11 mouse cellular contexts compared by ENCODE assay signal in the genomic region with DNA sequence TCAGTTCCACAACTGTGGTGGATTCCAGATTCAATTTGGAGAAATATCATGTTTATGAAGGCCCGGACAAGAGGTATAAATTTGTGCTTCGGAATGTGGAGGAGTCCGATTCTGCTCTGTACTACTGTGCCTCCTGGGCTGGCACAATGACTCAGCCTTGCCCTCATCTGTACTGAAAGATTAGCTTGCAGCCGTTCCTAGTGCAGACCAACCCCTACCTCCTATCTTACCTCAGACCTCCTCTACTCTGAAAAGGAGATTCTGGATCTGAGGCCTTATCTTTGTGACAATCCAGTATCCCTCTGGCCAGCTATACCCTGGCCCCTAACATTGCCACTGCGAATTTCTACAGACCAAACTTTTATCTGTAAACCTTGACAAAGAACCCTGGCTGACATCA.
DNase-seq lines count a peak whose midpoint lies in the region; ATAC-seq and TF ChIP-seq lines count a peak whose summit lies in the region.
"Had no signal": no experiment of that assay in that cellular context is flagged by ENCODE, and none has a peak within 500 bp of the region (broad histone marks: within the 10 kb centered on the region; RNA-seq: fewer than 3 reads in every experiment).

No protein-coding gene starts in this region.

- H3K4me1 ChIP-seq in stomach, embryonic 14.5 days (ENCODE audit: control insufficient read depth, insufficient read depth, low read length), result 0 out of 2 replicates have a peak, but pooled peaks cover 3% of the 10 kb centered on the region
- H3K4me1 ChIP-seq in stomach, postnatal 0 days (replicated peaks; ENCODE audit: control insufficient read depth, insufficient read depth), result no peaks in the 10 kb centered on the region
- H3K4me1 ChIP-seq in erythroblast, embryonic 14.5 days (ENCODE audit: control insufficient read depth), result peaks cover 27% of the 10 kb centered on the region
- peaks cover 10% of the 10 kb centered on the region for H3K4me1 ChIP-seq in liver, embryonic 16.5 days (ENCODE audit: control insufficient read depth, low read depth, low read length)
- H3K4me1 ChIP-seq in midbrain, embryonic 16.5 days (ENCODE audit: control insufficient read depth, insufficient read depth, low read length), result no peaks in the 10 kb centered on the region
- no peaks in the 10 kb centered on the region for H3K4me1 ChIP-seq in limb, embryonic 10.5 days
- H3K4me1 ChIP-seq: forebrain, embryonic 15.5 days; hindbrain, embryonic 12.5 days; neural tube, embryonic 15.5 days had no signal

- intact Hi-C loops in gastrocnemius, postnatal 36 days (cut with DNase I), result no loop called here

- no peak overlapping the region for H3K27ac ChIP-seq in stomach, embryonic 14.5 days (ENCODE audit: low read length)
- no peak overlapping the region for H3K27ac ChIP-seq in stomach, postnatal 0 days (replicated peaks)
- H3K27ac ChIP-seq in liver, embryonic 16.5 days (ENCODE audit: low read length), result peak overlapping the region; percentile 85
- H3K27ac ChIP-seq in midbrain, embryonic 16.5 days (ENCODE audit: low read length), result no peak overlapping the region
- H3K27ac ChIP-seq in limb, embryonic 10.5 days, result no peak overlapping the region
- H3K27ac ChIP-seq: forebrain, embryonic 15.5 days; hindbrain, embryonic 12.5 days; neural tube, embryonic 15.5 days had no signal

- H3K36me3 ChIP-seq in stomach, embryonic 14.5 days (ENCODE audit: control insufficient read depth, insufficient read depth, low read length), result no peaks in the 10 kb centered on the region
- no peaks in the 10 kb centered on the region for H3K36me3 ChIP-seq in stomach, postnatal 0 days (ENCODE audit: control insufficient read depth, insufficient read depth, low read length)
- no peaks in the 10 kb centered on the region for H3K36me3 ChIP-seq in erythroblast, embryonic 14.5 days (ENCODE audit: control insufficient read depth)
- H3K36me3 ChIP-seq in liver, embryonic 16.5 days (ENCODE audit: control insufficient read depth, insufficient read depth), result no peaks in the 10 kb centered on the region
- no peaks in the 10 kb centered on the region for H3K36me3 ChIP-seq in midbrain, embryonic 16.5 days (ENCODE audit: control insufficient read depth, insufficient read depth, low read length)
- H3K36me3 ChIP-seq in limb, embryonic 10.5 days, result no peaks in the 10 kb centered on the region
- H3K36me3 ChIP-seq: forebrain, embryonic 15.5 days; hindbrain, embryonic 12.5 days; neural tube, embryonic 15.5 days had no signal

- no peak overlapping the region for H3K9ac ChIP-seq in stomach, embryonic 14.5 days (replicated peaks; ENCODE audit: low read depth, low read length)
- no peak overlapping the region for H3K9ac ChIP-seq in stomach, postnatal 0 days (ENCODE audit: low read length)
- peak overlapping the region; percentile 34 for H3K9ac ChIP-seq in liver, embryonic 16.5 days (ENCODE audit: low read depth, low read length)
- H3K9ac ChIP-seq in midbrain, embryonic 16.5 days (ENCODE audit: low read depth, low read length), result no peak overlapping the region
- H3K9ac ChIP-seq: forebrain, embryonic 15.5 days; hindbrain, embryonic 12.5 days; neural tube, embryonic 15.5 days had no signal

- 86% methylated on average over 5 of the region's 5 CpGs for WGBS in stomach, embryonic 14.5 days
- WGBS in stomach, postnatal 0 days, result 87% methylated on average over 5 of the region's 5 CpGs
- 35% methylated on average over 5 of the region's 5 CpGs for WGBS in liver, embryonic 16.5 days (ENCODE audit: insufficient replicate concordance)
- 90% methylated on average over 5 of the region's 5 CpGs for WGBS in midbrain, embryonic 16.5 days
- WGBS in limb, embryonic 10.5 days, result 91% methylated on average over 5 of the region's 5 CpGs

- no peak for DNase-seq in stomach, postnatal 0 days (ENCODE audit: low spot score)
- DNase-seq in gastrocnemius, postnatal 36 days, result no peak
- DNase-seq in limb, embryonic 10.5 days (ENCODE audit: low spot score), result no peak
- DNase-seq: heart, adult 11 months had no signal

- no peak overlapping the region for H3K4me2 ChIP-seq in stomach, embryonic 14.5 days (replicated peaks; ENCODE audit: low read depth, low read length)
- H3K4me2 ChIP-seq in stomach, postnatal 0 days (replicated peaks; ENCODE audit: low read depth), result no peak overlapping the region
- H3K4me2 ChIP-seq in liver, embryonic 16.5 days (ENCODE audit: low read depth, low read length), result peak overlapping the region; percentile 56
- no peak overlapping the region for H3K4me2 ChIP-seq in midbrain, embryonic 16.5 days (ENCODE audit: low read length)
- H3K4me2 ChIP-seq: forebrain, embryonic 15.5 days; hindbrain, embryonic 12.5 days; neural tube, embryonic 15.5 days had no signal

- no peak for TF ChIP-seq CTCF in stomach, postnatal 0 days (IDR thresholded peaks at IDR 0.05; ENCODE audit: low read depth)

- ATAC-seq in stomach, embryonic 14.5 days (ENCODE audit: insufficient number of reproducible peaks, insufficient read depth, low FRiP score, low read depth), result peak; percentile 75; the same call in 1 of the 2 replicates
- ATAC-seq in stomach, postnatal 0 days (ENCODE audit: low FRiP score, low TSS enrichment), result no peak
- ATAC-seq in liver, embryonic 16.5 days (ENCODE audit: low read depth), result peak; percentile 98
- no peak for ATAC-seq in midbrain, embryonic 16.5 days

- H3K27me3 ChIP-seq in stomach, embryonic 14.5 days (ENCODE audit: control insufficient read depth, insufficient read depth, low read length), result no peaks in the 10 kb centered on the region
- H3K27me3 ChIP-seq in stomach, postnatal 0 days (ENCODE audit: control insufficient read depth, insufficient read depth, low read length), result no peaks in the 10 kb centered on the region
- H3K27me3 ChIP-seq in erythroblast, embryonic 14.5 days (ENCODE audit: control insufficient read depth), result no peaks in the 10 kb centered on the region
- H3K27me3 ChIP-seq in liver, embryonic 16.5 days (ENCODE audit: control insufficient read depth, insufficient read depth, low read depth, low read length), result no peaks in the 10 kb centered on the region
- no peaks in the 10 kb centered on the region for H3K27me3 ChIP-seq in midbrain, embryonic 16.5 days (ENCODE audit: control insufficient read depth, insufficient read depth, low read depth, low read length)
- H3K27me3 ChIP-seq in limb, embryonic 10.5 days (ENCODE audit: low read depth, poor library complexity, severe bottlenecking), result no peaks in the 10 kb centered on the region
- H3K27me3 ChIP-seq: forebrain, embryonic 15.5 days; hindbrain, embryonic 12.5 days; neural tube, embryonic 15.5 days had no signal

- H3K9me3 ChIP-seq in stomach, embryonic 14.5 days (ENCODE audit: control insufficient read depth, low read depth, low read length), result no peaks in the 10 kb centered on the region
- no peaks in the 10 kb centered on the region for H3K9me3 ChIP-seq in stomach, postnatal 0 days (ENCODE audit: control insufficient read depth, low read length)
- no peaks in the 10 kb centered on the region for H3K9me3 ChIP-seq in erythroblast, embryonic 14.5 days (ENCODE audit: control insufficient read depth, low read length)
- H3K9me3 ChIP-seq in liver, embryonic 16.5 days (replicated peaks; ENCODE audit: control insufficient read depth, low read length), result no peaks in the 10 kb centered on the region
- H3K9me3 ChIP-seq in midbrain, embryonic 16.5 days (replicated peaks; ENCODE audit: control insufficient read depth, low read length, poor library complexity, severe bottlenecking), result no peaks in the 10 kb centered on the region
- no peaks in the 10 kb centered on the region for H3K9me3 ChIP-seq in limb, embryonic 10.5 days (replicated peaks)
- H3K9me3 ChIP-seq: forebrain, embryonic 15.5 days; hindbrain, embryonic 12.5 days; neural tube, embryonic 15.5 days had no signal

- no peak for TF ChIP-seq EP300 in stomach, postnatal 0 days (optimal IDR thresholded peaks at IDR 0.05)

- H3K4me3 ChIP-seq in stomach, embryonic 14.5 days (ENCODE audit: low read depth, low read length), result no peak overlapping the region
- H3K4me3 ChIP-seq in stomach, postnatal 0 days (ENCODE audit: low read depth, low read length), result no peak overlapping the region
- peak overlapping the region; percentile 58 for H3K4me3 ChIP-seq in erythroblast, embryonic 14.5 days (replicated peaks)
- H3K4me3 ChIP-seq in liver, embryonic 16.5 days (ENCODE audit: low read depth, low read length), result peak overlapping the region; percentile 28
- H3K4me3 ChIP-seq in midbrain, embryonic 16.5 days (ENCODE audit: low read depth, low read length), result no peak overlapping the region
- no peak overlapping the region for H3K4me3 ChIP-seq in limb, embryonic 10.5 days
- H3K4me3 ChIP-seq: forebrain, embryonic 15.5 days; hindbrain, embryonic 12.5 days; neural tube, embryonic 15.5 days had no signal

Comparison
In these comparisons a context has a peak if more than half of its experiments do, and no peak if none do; other contexts are left out.
1. ATAC-seq: peak in stomach, embryonic 14.5 days (single experiment) and liver, embryonic 16.5 days (single experiment); none in stomach, postnatal 0 days (single experiment) and midbrain, embryonic 16.5 days (single experiment).
2. H3K4me3 ChIP-seq: peak in erythroblast, embryonic 14.5 days (single experiment) and liver, embryonic 16.5 days (single experiment); none in stomach, embryonic 14.5 days (single experiment), stomach, postnatal 0 days (single experiment), midbrain, embryonic 16.5 days (single experiment) and limb, embryonic 10.5 days (single experiment).